Mouse (Mus musculus) neural tube, postnatal 0 days (tissue): ENCODE results near the gene Fcor. TPM values are rescaled to one million over a fixed set of nuclear protein-coding genes. Genes with fewer than 3 reads are reported as not detected.

ENCODE experiments used
- polyA plus RNA-seq: library from polyadenylated mRNA; unstranded; fragments of >200 nt; fragmentation: Nextera tagmentation; extraction: Ambion mirVana; gene quantifications from 2 replicates; pipeline ENCODE4 v1.2.1, GENCODE M21; 2015

Gene Fcor
- polyA plus RNA-seq, result 35.1 and 36.4 TPM in 2 replicates

GRCm38 (mm10) chr8:3671980-3672491 lies at the start of gene Fcor:
Gene Fcor, minus strand, starts transcription at chr8:3672362.

GRCm38 (mm10) chr8:3720551-3720950 lies 48.4 kb upstream of the Fcor start, which contains the start of gene Clec4g:
Gene Clec4g, minus strand, starts transcription at chr8:3720651.

GRCm38 (mm10) chr8:3694121-3694520 lies 22.0 kb upstream of the Fcor start, which contains the start of gene Fcer2a:
Gene Fcer2a, minus strand, starts transcription at chr8:3694175.

GRCm38 (mm10) chr8:3676131-3676992 lies 4.2 kb upstream of the Fcor start, which contains the start of gene Trappc5:
Gene Trappc5, plus strand, starts transcription at chr8:3676299.

GRCm38 (mm10) chr8:3665507-3665906 lies 6.7 kb downstream of the Fcor start, which contains the start of gene Mcemp1:
Gene Mcemp1, plus strand, starts transcription at chr8:3665754.

GRCm38 (mm10) chr8:3655526-3655925 lies 16.6 kb downstream of the Fcor start, which contains the start of gene Retn:
Gene Retn, plus strand, starts transcription at chr8:3655770.

GRCm38 (mm10) chr8:3630647-3631477 lies 41.3 kb downstream of the Fcor start, which contains the start of gene Stxbp2:
Gene Stxbp2, plus strand, starts transcription at chr8:3630955.

GRCm38 (mm10) chr8:3625445-3625844 lies 46.7 kb downstream of the Fcor start, which contains the start of gene Pcp2:
Gene Pcp2, minus strand, starts transcription at chr8:3625545.

GRCm38 (mm10) chr8:3621199-3621970 lies 50.8 kb downstream of the Fcor start, which contains the start of the genes Xab2 and Pet100:
Gene Xab2, minus strand, starts transcription at chr8:3621316.
Gene Pet100, plus strand, starts transcription at chr8:3621548.

Other genes with a start within 250 kb of the Fcor start
- 2.4 and 3.3 TPM in 2 replicates for gene Pex11g, start 204.7 kb downstream of the Fcor start, polyA plus RNA-seq
- 0.67 and 1.0 TPM in 2 replicates for gene Tex45, start 201.5 kb downstream of the Fcor start, polyA plus RNA-seq
- 44.1 and 45.6 TPM in 2 replicates for gene Zfp358, start 179.2 kb downstream of the Fcor start, polyA plus RNA-seq
- 81.0 and 92.5 TPM in 2 replicates for gene Mcoln1, start 171.9 kb downstream of the Fcor start, polyA plus RNA-seq
- 40.4 and 43.1 TPM in 2 replicates for gene Pnpla6, start 157.0 kb downstream of the Fcor start, polyA plus RNA-seq
- gene C330021F23Rik, start 104.4 kb downstream of the Fcor start, polyA plus RNA-seq, result 0.53 TPM in 1 of 2 replicates, not detected in the other
- gene Camsap3, start 85.1 kb downstream of the Fcor start, polyA plus RNA-seq, result 36.5 and 42.6 TPM in 2 replicates
- gene Xab2, start 51.0 kb downstream of the Fcor start, polyA plus RNA-seq, result 33.8 and 39.0 TPM in 2 replicates
- gene Pet100, start 50.8 kb downstream of the Fcor start, polyA plus RNA-seq, result 99.6 and 101 TPM in 2 replicates
- 3.1 and 4.0 TPM in 2 replicates for gene Pcp2, start 46.8 kb downstream of the Fcor start, polyA plus RNA-seq
- gene Stxbp2, start 41.4 kb downstream of the Fcor start, polyA plus RNA-seq, result 24.9 and 27.4 TPM in 2 replicates
- gene Retn, start 16.6 kb downstream of the Fcor start, polyA plus RNA-seq, result 0.58 and 0.90 TPM in 2 replicates
- 0.25 TPM in 1 of 2 replicates, not detected in the other for gene Mcemp1, start 6.6 kb downstream of the Fcor start, polyA plus RNA-seq
- gene Trappc5, start 3.9 kb upstream of the Fcor start, polyA plus RNA-seq, result 46.7 and 48.8 TPM in 2 replicates
- 0.22 and 0.28 TPM in 2 replicates for gene Fcer2a, start 21.8 kb upstream of the Fcor start, polyA plus RNA-seq
- gene Clec4g, start 48.3 kb upstream of the Fcor start, polyA plus RNA-seq, result not detected in 2 replicates
- not detected in 2 replicates for gene Cd209a, start 76.6 kb upstream of the Fcor start, polyA plus RNA-seq
- gene Cd209e, start 181.9 kb upstream of the Fcor start, polyA plus RNA-seq, result not detected in 2 replicates
- gene Cd209d, start 206.2 kb upstream of the Fcor start, polyA plus RNA-seq, result not detected in 2 replicates